Mouse (Mus musculus) MEL (cell line): Measurements from ENCODE around the gene Olfr1382. TPM values are rescaled to one million over a fixed set of nuclear protein-coding genes. Genes with fewer than 3 reads are reported as not detected.
"Not testable (repeated sequence)": the region's sequence is repeated elsewhere in the genome, so short reads cannot be mapped to it uniquely, and the experiment has no call there.

ENCODE experiments used
- DNase-seq: peaks from one replicate; pipeline ENCODE4 v3.0.0; 2011; ENCODE audit warnings: low read depth, low spot score
- H3K27ac ChIP-seq: 2 replicates; pipeline ENCODE4 v1.5.1; 2012; ENCODE audit warnings: low read depth, mild to moderate bottlenecking, control low read depth, low read length, moderate library complexity; ENCODE audit not compliant: control insufficient read depth
- H3K27me3 ChIP-seq, 2 experiments: fragments of 150-350 bp in 1 of 2; sonication (generic) in 1 of 2; 2 replicates each; pipeline ENCODE4 v1.6.1; 2012; ENCODE audit warnings: low read length in 2 of 2, mild to moderate bottlenecking in 2 of 2, improper control_type of control experiment in 1 of 2, moderate library complexity in 1 of 2; ENCODE audit not compliant: insufficient read depth in 2 of 2, control insufficient read depth in 1 of 2
- H3K36me3 ChIP-seq, 2 experiments: 2 replicates each; pipeline ENCODE4 v1.6.1; 2012 to 2014; ENCODE audit warnings: low read length in 2 of 2, improper control_type of control experiment in 1 of 2, inconsistent platforms in 1 of 2, mild to moderate bottlenecking in 1 of 2; ENCODE audit not compliant: insufficient read depth in 2 of 2, control insufficient read depth in 1 of 2
- H3K4me1 ChIP-seq, 2 experiments: fragments of 150-350 bp in 1 of 2; sonication (generic) in 1 of 2; 2 replicates each; pipeline ENCODE4 v1.6.1; 2012; ENCODE audit warnings: low read length in 2 of 2, improper control_type of control experiment in 1 of 2, mild to moderate bottlenecking in 1 of 2; ENCODE audit not compliant: insufficient read depth in 2 of 2, control insufficient read depth in 1 of 2
- H3K4me3 ChIP-seq, 2 experiments: fragments of 150-350 bp in 1 of 2; sonication (generic) in 1 of 2; 2 replicates each; pipeline ENCODE4 v1.5.1; 2012; ENCODE audit warnings: low read depth in 2 of 2, low read length in 2 of 2, mild to moderate bottlenecking in 2 of 2, moderate library complexity in 2 of 2, control low read depth in 1 of 2, improper control_type of control experiment in 1 of 2; ENCODE audit not compliant: control insufficient read depth in 1 of 2, insufficient read depth in 1 of 2
- H3K79me2 ChIP-seq: 2 replicates; pipeline ENCODE4 v1.6.1; 2012; ENCODE audit warnings: mild to moderate bottlenecking, low read length, moderate library complexity; ENCODE audit not compliant: control insufficient read depth, poor library complexity, insufficient read depth
- H3K9ac ChIP-seq: 2 replicates; pipeline ENCODE4 v1.6.1; 2012; ENCODE audit warnings: low read depth, mild to moderate bottlenecking, control low read depth, low read length, moderate library complexity; ENCODE audit not compliant: control insufficient read depth, poor library complexity, severe bottlenecking
- H3K9me3 ChIP-seq: fragments of 150-350 bp; sonication (generic); replicated peaks from 2 replicates; pipeline ENCODE4 v1.6.1; 2012; ENCODE audit warnings: mild to moderate bottlenecking, low read length, improper control_type of control experiment, moderate library complexity; ENCODE audit not compliant: insufficient read depth
- BHLHE40 ChIP-seq: IDR thresholded peaks from 2 replicates; pipeline ENCODE4 v1.6.1; 2012; ENCODE audit warnings: low read depth, mild to moderate bottlenecking, inconsistent platforms, low read length, improper control_type of control experiment, borderline replicate concordance
- CHD2 ChIP-seq: IDR thresholded peaks from 2 replicates; pipeline ENCODE4 v1.6.1; 2011; ENCODE audit warnings: low read length, improper control_type of control experiment
- E2F4 ChIP-seq: IDR thresholded peaks from 2 replicates; pipeline ENCODE4 v1.6.1; 2011; ENCODE audit warnings: low read depth, low read length, improper control_type of control experiment, borderline replicate concordance
- ELF1 ChIP-seq: IDR thresholded peaks from 2 replicates; pipeline ENCODE4 v1.6.1; 2014; ENCODE audit warnings: low read depth, mild to moderate bottlenecking, inconsistent platforms, low read length, improper control_type of control experiment, moderate library complexity
- GABPA ChIP-seq: IDR thresholded peaks from 2 replicates; pipeline ENCODE4 v1.6.1; 2012; ENCODE audit warnings: low read depth, mild to moderate bottlenecking, inconsistent platforms, low read length, improper control_type of control experiment, moderate library complexity
- HCFC1 ChIP-seq: IDR thresholded peaks from 2 replicates; pipeline ENCODE4 v1.6.1; 2012; ENCODE audit warnings: low read depth, mild to moderate bottlenecking, inconsistent platforms, low read length, improper control_type of control experiment, moderate library complexity
- KAT2A ChIP-seq: conservative IDR thresholded peaks from 2 replicates; pipeline ENCODE4 v1.6.1; 2012; ENCODE audit warnings: low read depth, low read length, improper control_type of control experiment, inconsistent platforms
- MAX ChIP-seq: IDR thresholded peaks from 2 replicates; pipeline ENCODE4 v1.6.1; 2011; ENCODE audit warnings: low read length, improper control_type of control experiment
- MAZ ChIP-seq: IDR thresholded peaks from 2 replicates; pipeline ENCODE4 v1.6.1; 2012; ENCODE audit warnings: low read depth, mild to moderate bottlenecking, inconsistent platforms, low read length, improper control_type of control experiment
- NELFE ChIP-seq: IDR thresholded peaks from 2 replicates; pipeline ENCODE4 v1.6.1; 2011; ENCODE audit warnings: low read depth, low read length, improper control_type of control experiment
- NRF1 ChIP-seq: IDR thresholded peaks from 2 replicates; pipeline ENCODE4 v1.6.1; 2014; ENCODE audit warnings: low read depth, mild to moderate bottlenecking, inconsistent platforms, low read length, improper control_type of control experiment, moderate library complexity; ENCODE audit not compliant: poor library complexity, insufficient read depth, severe bottlenecking
- POLR2AphosphoS2 ChIP-seq: IDR thresholded peaks from 2 replicates; pipeline ENCODE4 v1.6.1; 2011; ENCODE audit warnings: low read length, improper control_type of control experiment
- RAD21 ChIP-seq: IDR thresholded peaks from 2 replicates; pipeline ENCODE4 v1.6.1; 2011; ENCODE audit warnings: mild to moderate bottlenecking, low read depth, low read length, improper control_type of control experiment
- RCOR1 ChIP-seq: IDR thresholded peaks from 2 replicates; pipeline ENCODE4 v1.6.1; 2012; ENCODE audit warnings: low read depth, mild to moderate bottlenecking, inconsistent platforms, low read length, improper control_type of control experiment
- TAL1 ChIP-seq: IDR thresholded peaks from 2 replicates; pipeline ENCODE4 v1.6.1; 2012; ENCODE audit warnings: mild to moderate bottlenecking, inconsistent platforms, low read length, moderate library complexity, mixed read lengths
- TCF12 ChIP-seq: IDR thresholded peaks from 2 replicates; pipeline ENCODE4 v1.6.1; 2014; ENCODE audit warnings: low read depth, mild to moderate bottlenecking, inconsistent platforms, low read length, improper control_type of control experiment, moderate library complexity
- UBTF ChIP-seq: IDR thresholded peaks from 2 replicates; pipeline ENCODE4 v1.6.1; 2012; ENCODE audit warnings: low read depth, mild to moderate bottlenecking, inconsistent platforms, low read length, improper control_type of control experiment, moderate library complexity, borderline replicate concordance; ENCODE audit not compliant: insufficient read depth
- USF1 ChIP-seq: IDR thresholded peaks from 2 replicates; pipeline ENCODE4 v1.6.1; 2014; ENCODE audit warnings: low read depth, mild to moderate bottlenecking, inconsistent platforms, low read length, improper control_type of control experiment, moderate library complexity
- ZKSCAN1 ChIP-seq: IDR thresholded peaks from 2 replicates; pipeline ENCODE4 v1.6.1; 2012; ENCODE audit warnings: low read depth, mild to moderate bottlenecking, inconsistent platforms, low read length, improper control_type of control experiment, moderate library complexity
- ZMIZ1 ChIP-seq: IDR thresholded peaks from 2 replicates; pipeline ENCODE4 v1.6.1; 2012; ENCODE audit warnings: low read depth, mild to moderate bottlenecking, inconsistent platforms, low read length, improper control_type of control experiment, moderate library complexity
- polyA plus RNA-seq, 2 experiments: library from polyadenylated mRNA; stranded (reverse) in 1 of 2; unstranded in 1 of 2; fragments of >175 nt in 1 of 2; fragments of >200 nt in 1 of 2; gene quantifications; 2 replicates each; pipeline versions ENCODE4 v1.2.1 to v1.2.4; 2012; ENCODE audit warnings: low replicate concordance in 2 of 2, low read depth in 1 of 2; ENCODE audit not compliant: insufficient read length in 2 of 2, insufficient read depth in 1 of 2, missing spikeins in 1 of 2
- total RNA-seq: library from RNA; depleted of rRNA; stranded (reverse); fragments of 300-350 nt; gene quantifications from 2 replicates; pipeline ENCODE4 v1.2.3, GENCODE M21; 2012; rRNA removed

Gene Olfr1382
- not detected in 2 replicates for total RNA-seq
- under 1 TPM in 1 of 2 experiments, not detected in 1; 0.03 TPM for polyA plus RNA-seq

- no peak for DNase-seq
- H3K9ac ChIP-seq: no peak within 1 kb of the TSS
- no peaks in the 10 kb centered on the region for H3K4me1 ChIP-seq
- no peak within 1 kb of the TSS for H3K27ac ChIP-seq
- no peak within 1 kb of the TSS for H3K4me3 ChIP-seq
- no peaks in the 10 kb centered on the region for H3K79me2 ChIP-seq
- no peaks in the 10 kb centered on the region for H3K36me3 ChIP-seq
- H3K27me3 ChIP-seq: peaks cover 0 to 2% of the 10 kb centered on the region in 2 experiments; a peak in 2 of 4 replicates
- H3K9me3 ChIP-seq: no peaks in the 10 kb centered on the region
- no peak for TF ChIP-seq GABPA
- no peak for TF ChIP-seq UBTF
- no peak for TF ChIP-seq HCFC1
- no peak for TF ChIP-seq TCF12
- TF ChIP-seq MAX: no peak
- TF ChIP-seq ZKSCAN1: no peak
- TF ChIP-seq RCOR1: no peak
- no peak for TF ChIP-seq TAL1
- TF ChIP-seq MAZ: no peak
- no peak for TF ChIP-seq NRF1
- TF ChIP-seq USF1: no peak
- no peak for TF ChIP-seq ELF1
- no peak for TF ChIP-seq NELFE
- no peak for TF ChIP-seq CHD2
Observed at GRCm38 (mm10) chr11:49527947-49528346, at the start of gene Olfr1382. Gene Olfr1382 (plus strand): TSS chr11:49528247.

GRCm38 (mm10) chr11:49485973-49486372 is 42.1 kb upstream of the Olfr1382 start:
- TF ChIP-seq ZMIZ1 (no peak), POLR2AphosphoS2 (no peak), RAD21 (no peak), E2F4 (no peak), BHLHE40 (no peak), KAT2A (no peak), ELF1 (no peak)
- Histone ChIP-seq H3K27ac (no peak overlapping the region), H3K9me3 (no peaks in the 10 kb centered on the region), H3K27me3 (peaks cover 0 to 2% of the 10 kb centered on the region in 2 experiments; a peak in 1 of 4 replicates), H3K4me3 (no peak overlapping the region), H3K79me2 (no peaks in the 10 kb centered on the region), H3K9ac (no peak overlapping the region), H3K36me3 (no peaks in the 10 kb centered on the region), H3K4me1 (no peaks in the 10 kb centered on the region)
- DNase-seq: no peak

- H3K9ac ChIP-seq, H3K27me3 ChIP-seq: not testable (repeated sequence)
Observed at GRCm38 (mm10) chr11:49488770-49489169, 39.3 kb upstream of the Olfr1382 start, which contains the start of gene Olfr1385. Gene Olfr1385 (plus strand): TSS chr11:49489070.

More at GRCm38 (mm10) chr11:49488770-49489169, 39.3 kb upstream of the Olfr1382 start, which contains the start of gene Olfr1385:
- H3K4me3 ChIP-seq, H3K79me2 ChIP-seq, DNase-seq, H3K36me3 ChIP-seq, H3K27ac ChIP-seq, H3K4me1 ChIP-seq, H3K9me3 ChIP-seq: not testable (repeated sequence)
